Mouse (Mus musculus): ENCODE data around the gene Tgtp2. TPM values are rescaled to one million over a fixed set of nuclear protein-coding genes. Genes with fewer than 3 reads are reported as not detected.

The Tgtp2 gene
- polyA plus RNA-seq, 1 experiment from 2014 or later = 8.0 TPM

- Histone ChIP-seq H3K4me2 (ENCODE audit: low read depth, low read length) (no peak overlapping the region), H3K27ac (ENCODE audit: low read length) (no peak overlapping the region), H3K4me3 (ENCODE audit: low read length) (no peak overlapping the region), H3K4me1 (ENCODE audit: control insufficient read depth, insufficient read depth, low read length) (no peaks in the 10 kb centered on the region), H3K9me3 (replicated peaks; ENCODE audit: control insufficient read depth, low read length) (no peaks in the 10 kb centered on the region), H3K9ac (ENCODE audit: low read length) (no peak overlapping the region), H3K36me3 (ENCODE audit: control insufficient read depth, insufficient read depth) (no peaks in the 10 kb centered on the region), H3K27me3 (ENCODE audit: control insufficient read depth, insufficient read depth, low read length) (no peaks in the 10 kb centered on the region)
- no peak for ATAC-seq (replicated peaks; ENCODE audit: extremely low read depth, insufficient read depth, low FRiP score)
- WGBS = 71% methylated on average over 3 of the region's 3 CpGs
Measured at GRCm38 (mm10) chr11:49100409-49100808, 36.4 kb upstream of the Tgtp2 start.

GRCm38 (mm10) chr11:49095367-49095766, 31.4 kb upstream of the Tgtp2 start:
- no peak for ATAC-seq (replicated peaks; ENCODE audit: extremely low read depth, insufficient read depth, low FRiP score)
- Histone ChIP-seq H3K36me3 (ENCODE audit: control insufficient read depth, insufficient read depth) (no peaks in the 10 kb centered on the region), H3K27me3 (ENCODE audit: control insufficient read depth, insufficient read depth, low read length) (no peaks in the 10 kb centered on the region), H3K9me3 (replicated peaks; ENCODE audit: control insufficient read depth, low read length) (no peaks in the 10 kb centered on the region), H3K4me1 (ENCODE audit: control insufficient read depth, insufficient read depth, low read length) (no peaks in the 10 kb centered on the region), H3K9ac (ENCODE audit: low read length) (no peak overlapping the region), H3K4me2 (ENCODE audit: low read depth, low read length) (no peak overlapping the region), H3K4me3 (ENCODE audit: low read length) (no peak overlapping the region), H3K27ac (ENCODE audit: low read length) (no peak overlapping the region)
- 79% methylated on average over 4 of the region's 4 CpGs for WGBS

GRCm38 (mm10) chr11:49093861-49094660, 30.1 kb upstream of the Tgtp2 start:
- peak overlapping the region; percentile 42; the same call in 1 of the 2 replicates for H3K27ac ChIP-seq (ENCODE audit: low read length)

GRCm38 (mm10) chr11:49092786-49093185, 28.8 kb upstream of the Tgtp2 start:
- whole genome bisulfite sequencing = 62% methylated on average over 2 of the region's 2 CpGs
- Histone ChIP-seq H3K9me3 (replicated peaks; ENCODE audit: control insufficient read depth, low read length) (no peaks in the 10 kb centered on the region), H3K4me3 (ENCODE audit: low read length) (no peak overlapping the region), H3K27ac (ENCODE audit: low read length) (no peak overlapping the region), H3K9ac (ENCODE audit: low read length) (no peak overlapping the region), H3K4me2 (ENCODE audit: low read depth, low read length) (no peak overlapping the region), H3K27me3 (ENCODE audit: control insufficient read depth, insufficient read depth, low read length) (no peaks in the 10 kb centered on the region), H3K4me1 (ENCODE audit: control insufficient read depth, insufficient read depth, low read length) (peaks cover 2% of the 10 kb centered on the region; the same call in 1 of the 2 replicates), H3K36me3 (ENCODE audit: control insufficient read depth, insufficient read depth) (no peaks in the 10 kb centered on the region)
- no peak; the same call in 1 of the 2 replicates for ATAC-seq (replicated peaks; ENCODE audit: extremely low read depth, insufficient read depth, low FRiP score)

More at GRCm38 (mm10) chr11:49093861-49094660, 30.1 kb upstream of the Tgtp2 start:
- no peaks in the 10 kb centered on the region for H3K27me3 ChIP-seq (ENCODE audit: control insufficient read depth, insufficient read depth, low read length)
- WGBS = 75% methylated on average over 6 of the region's 6 CpGs
- H3K4me3 ChIP-seq (ENCODE audit: low read length) = no peak overlapping the region
- no peaks in the 10 kb centered on the region for H3K9me3 ChIP-seq (replicated peaks; ENCODE audit: control insufficient read depth, low read length)
- ATAC-seq (replicated peaks; ENCODE audit: extremely low read depth, insufficient read depth, low FRiP score) = no peak
- H3K36me3 ChIP-seq (ENCODE audit: control insufficient read depth, insufficient read depth) = no peaks in the 10 kb centered on the region
- no peak overlapping the region for H3K4me2 ChIP-seq (ENCODE audit: low read depth, low read length)
- no peak overlapping the region for H3K9ac ChIP-seq (ENCODE audit: low read length)
- H3K4me1 ChIP-seq (ENCODE audit: control insufficient read depth, insufficient read depth, low read length) = no peaks in the 10 kb centered on the region

- Histone ChIP-seq H3K4me1 (ENCODE audit: control insufficient read depth, insufficient read depth, low read length) (peaks cover 2% of the 10 kb centered on the region; the same call in 1 of the 2 replicates), H3K27ac (ENCODE audit: low read length) (no peak overlapping the region), H3K4me3 (ENCODE audit: low read length) (no peak overlapping the region), H3K9ac (ENCODE audit: low read length) (no peak overlapping the region), H3K27me3 (ENCODE audit: control insufficient read depth, insufficient read depth, low read length) (no peaks in the 10 kb centered on the region), H3K9me3 (replicated peaks; ENCODE audit: control insufficient read depth, low read length) (no peaks in the 10 kb centered on the region), H3K36me3 (ENCODE audit: control insufficient read depth, insufficient read depth) (no peaks in the 10 kb centered on the region), H3K4me2 (ENCODE audit: low read depth, low read length) (no peak overlapping the region)
- WGBS = 93% methylated on average over 1 of the region's 1 CpGs
- ATAC-seq (replicated peaks; ENCODE audit: extremely low read depth, insufficient read depth, low FRiP score) = no peak
Measured at GRCm38 (mm10) chr11:49092053-49092586, 28.1 kb upstream of the Tgtp2 start.

- no peak for ATAC-seq (replicated peaks; ENCODE audit: extremely low read depth, insufficient read depth, low FRiP score)
- no peak overlapping the region for H3K9ac ChIP-seq (ENCODE audit: low read length)
- no peak overlapping the region for H3K4me2 ChIP-seq (ENCODE audit: low read depth, low read length)
- no peaks in the 10 kb centered on the region for H3K36me3 ChIP-seq (ENCODE audit: control insufficient read depth, insufficient read depth)
- no peak overlapping the region for H3K27ac ChIP-seq (ENCODE audit: low read length)
- H3K9me3 ChIP-seq (replicated peaks; ENCODE audit: control insufficient read depth, low read length) = no peaks in the 10 kb centered on the region
- peaks cover 2% of the 10 kb centered on the region; the same call in 1 of the 2 replicates for H3K4me1 ChIP-seq (ENCODE audit: control insufficient read depth, insufficient read depth, low read length)
- no peak overlapping the region for H3K4me3 ChIP-seq (ENCODE audit: low read length)
- no peaks in the 10 kb centered on the region for H3K27me3 ChIP-seq (ENCODE audit: control insufficient read depth, insufficient read depth, low read length)
- WGBS = 65% methylated on average over 4 of the region's 4 CpGs
Measured at GRCm38 (mm10) chr11:49091171-49091570, 27.2 kb upstream of the Tgtp2 start.

GRCm38 (mm10) chr11:49090551-49090950, 26.5 kb upstream of the Tgtp2 start:
- Histone ChIP-seq H3K4me2 (ENCODE audit: low read depth, low read length) (no peak overlapping the region), H3K9me3 (replicated peaks; ENCODE audit: control insufficient read depth, low read length) (no peaks in the 10 kb centered on the region), H3K9ac (ENCODE audit: low read length) (no peak overlapping the region), H3K27me3 (ENCODE audit: control insufficient read depth, insufficient read depth, low read length) (no peaks in the 10 kb centered on the region), H3K4me3 (ENCODE audit: low read length) (no peak overlapping the region), H3K4me1 (ENCODE audit: control insufficient read depth, insufficient read depth, low read length) (peaks cover 2% of the 10 kb centered on the region; the same call in 1 of the 2 replicates), H3K36me3 (ENCODE audit: control insufficient read depth, insufficient read depth) (no peaks in the 10 kb centered on the region), H3K27ac (ENCODE audit: low read length) (no peak overlapping the region)
- no peak for ATAC-seq (replicated peaks; ENCODE audit: extremely low read depth, insufficient read depth, low FRiP score)
- WGBS = 79% methylated on average over 5 of the region's 5 CpGs

GRCm38 (mm10) chr11:49089735-49090507, 25.9 kb upstream of the Tgtp2 start:
- H3K9ac ChIP-seq (ENCODE audit: low read length) = no peak overlapping the region
- no peak for ATAC-seq (replicated peaks; ENCODE audit: extremely low read depth, insufficient read depth, low FRiP score)
- H3K4me2 ChIP-seq (ENCODE audit: low read depth, low read length) = no peak overlapping the region
- 73% methylated on average over 3 of the region's 3 CpGs for WGBS
- H3K27ac ChIP-seq (ENCODE audit: low read length) = no peak overlapping the region
- peaks cover 2% of the 10 kb centered on the region; the same call in 1 of the 2 replicates for H3K4me1 ChIP-seq (ENCODE audit: control insufficient read depth, insufficient read depth, low read length)
- no peak overlapping the region for H3K4me3 ChIP-seq (ENCODE audit: low read length)
- H3K27me3 ChIP-seq (ENCODE audit: control insufficient read depth, insufficient read depth, low read length) = no peaks in the 10 kb centered on the region
- H3K9me3 ChIP-seq (replicated peaks; ENCODE audit: control insufficient read depth, low read length) = no peaks in the 10 kb centered on the region
- no peaks in the 10 kb centered on the region for H3K36me3 ChIP-seq (ENCODE audit: control insufficient read depth, insufficient read depth)

All from heart, embryonic 16.5 days (tissue).